Mouse (Mus musculus) left cerebral cortex, postnatal 14 days (tissue): ENCODE measurements around the gene Vtcn1. TPM values are rescaled to one million over a fixed set of nuclear protein-coding genes. Genes with fewer than 3 reads are reported as not detected.

Experiments used
- DNase-seq, 2 experiments: peaks; one replicate each; pipeline ENCODE4 v3.0.0; 2021 to 2022; ENCODE audit warnings: low spot score in 2 of 2, mixed read lengths in 1 of 2
- intact Hi-C: fragments of 180-260 bp; cut with DNase I; formaldehyde crosslinking; loops from one replicate; pipeline ENCODE4 v1.15.1; 2025
- total RNA-seq, 2 experiments: library from RNA; stranded (reverse); gene quantifications; 2 replicates each; pipeline ENCODE4 v1.2.3; 2021

Gene Vtcn1
- total RNA-seq, 2 experiments from 2014 or later: 0.13 TPM; not detected in 1

- intact Hi-C loops: no loop called here
- no peak for DNase-seq
These were observed 23.1 kb downstream of the Vtcn1 start for GRCm38 (mm10) chr3:100848348-100848747.

DNA sequence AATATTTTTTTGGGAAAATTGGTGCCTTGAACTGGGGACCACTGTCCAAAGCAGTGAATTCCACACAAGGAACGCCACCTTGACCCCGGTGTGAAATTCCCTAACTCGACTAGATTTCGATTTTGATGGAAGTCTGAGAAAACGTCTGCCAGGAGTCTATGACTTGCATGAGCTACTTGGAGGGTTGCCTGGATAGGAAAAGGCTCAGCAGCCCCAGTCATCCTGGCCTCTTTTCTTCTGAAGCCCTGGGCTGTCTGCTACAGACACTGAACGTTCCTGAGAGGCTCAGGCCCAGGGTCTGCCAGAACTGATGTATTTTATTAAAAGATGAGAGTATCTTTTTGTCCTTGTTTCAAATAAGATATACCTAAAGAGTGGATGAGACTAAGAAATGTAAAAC is 25.2 kb downstream of the Vtcn1 start:
- no peak for DNase-seq

GRCm38 (mm10) chr3:100856050-100856815 is 31.0 kb downstream of the Vtcn1 start:
- intact Hi-C loops: no loop called here
- DNase-seq: no peak

More for the DNA sequence above, 25.2 kb downstream of the Vtcn1 start:
- intact Hi-C loops: no loop called here

- intact Hi-C loops: no loop called here
These were observed 31.9 kb downstream of the Vtcn1 start for GRCm38 (mm10) chr3:100857139-100857538.

DNA sequence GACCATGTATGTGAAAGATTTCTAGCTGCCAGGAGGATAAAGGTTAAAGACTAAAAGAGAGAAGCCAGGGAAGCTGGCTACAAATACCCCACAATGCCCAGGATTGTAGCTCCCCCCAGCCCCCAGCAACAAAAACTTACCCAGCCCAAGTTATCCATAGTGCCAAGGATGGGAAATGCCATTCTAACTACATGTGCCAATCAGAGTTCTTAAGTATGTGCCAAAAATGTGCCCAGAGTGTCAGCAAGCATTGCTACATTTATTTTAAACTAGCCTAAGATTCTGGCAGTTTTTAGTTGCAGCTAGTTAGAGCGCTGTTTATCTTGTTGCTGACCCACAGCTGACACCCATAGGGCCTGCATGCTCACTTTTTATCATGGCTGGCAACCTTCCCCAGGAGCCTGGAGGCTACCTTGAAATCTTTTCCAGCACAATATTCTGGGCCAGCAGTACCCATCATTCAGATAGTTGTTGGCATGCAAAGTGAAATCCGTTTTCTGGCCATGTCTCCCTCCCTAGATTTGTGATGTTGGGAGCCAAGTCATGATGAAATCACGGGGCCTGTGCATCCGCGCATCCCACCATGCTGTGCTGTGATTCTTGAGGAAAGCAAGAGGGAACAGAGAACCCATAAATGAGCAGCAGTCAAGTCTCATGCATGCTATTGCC is 33.2 kb downstream of the Vtcn1 start:
- intact Hi-C loops: no loop called here
- no peak for DNase-seq

More at GRCm38 (mm10) chr3:100857139-100857538, 31.9 kb downstream of the Vtcn1 start:
- no peak for DNase-seq

DNA sequence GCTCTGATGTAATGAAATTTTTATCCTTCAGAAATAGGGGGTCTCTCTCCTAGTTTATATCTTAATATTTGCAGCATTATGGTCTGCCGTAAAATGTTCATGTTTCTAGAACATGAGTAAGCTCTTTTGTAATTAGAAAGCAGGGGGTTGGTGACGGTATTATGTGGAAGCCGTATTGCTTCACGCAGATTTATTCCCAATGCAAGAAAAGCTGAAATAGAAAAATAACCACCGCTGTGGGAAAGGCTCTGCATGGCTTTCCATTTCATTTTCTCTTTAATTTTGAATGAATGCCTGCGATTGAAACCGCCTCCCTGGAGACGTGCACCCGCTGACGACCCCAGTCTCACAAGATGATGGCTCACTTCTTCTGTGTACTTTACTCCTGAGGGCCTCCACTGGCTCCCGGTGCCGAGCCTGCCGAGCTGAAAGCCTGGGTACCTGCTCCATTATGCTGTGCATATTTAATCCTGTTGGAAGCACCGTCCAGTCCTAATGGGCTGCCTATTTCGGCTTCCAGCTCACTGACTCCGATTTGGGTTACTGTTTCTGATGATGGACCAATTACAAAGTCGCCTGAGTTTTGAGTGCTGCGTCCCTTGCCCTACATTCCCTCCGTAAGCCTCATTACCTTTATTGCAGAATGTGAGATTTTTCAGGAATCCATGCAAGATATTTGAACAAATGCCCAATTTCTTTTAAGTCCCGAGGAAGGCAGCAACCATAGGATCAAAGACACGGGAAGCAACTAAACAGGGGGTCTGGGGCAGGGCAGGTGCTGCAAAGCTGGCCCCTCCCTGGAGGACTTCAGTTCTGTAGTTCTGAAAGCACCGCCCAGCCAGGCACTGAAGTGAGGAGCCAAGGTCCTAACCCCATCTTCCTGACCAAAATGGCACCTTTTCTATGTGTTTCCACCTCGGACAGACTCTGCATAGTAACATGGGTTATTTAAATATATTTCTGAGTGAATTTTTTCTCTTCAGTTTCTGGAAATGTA is 36.3 kb downstream of the Vtcn1 start:
- intact Hi-C loops: no loop called here
- no peak for DNase-seq

GRCm38 (mm10) chr3:100866946-100867345 is 41.7 kb downstream of the Vtcn1 start:
- DNase-seq: no peak
- intact Hi-C loops: no loop called here

- intact Hi-C loops: no loop called here
- no peak for DNase-seq
These were observed 51.8 kb downstream of the Vtcn1 start for GRCm38 (mm10) chr3:100877057-100877456.

- DNase-seq: no peak
- intact Hi-C loops: no loop called here
These were observed 56.1 kb downstream of the Vtcn1 start for GRCm38 (mm10) chr3:100881403-100881802.

- intact Hi-C loops: no loop called here
- DNase-seq: no peak
These were observed 56.8 kb downstream of the Vtcn1 start for GRCm38 (mm10) chr3:100881843-100882634.

- intact Hi-C loops: no loop called here
These were observed 64.0 kb downstream of the Vtcn1 start for GRCm38 (mm10) chr3:100889234-100889633.

GRCm38 (mm10) chr3:100890406-100890805 is 65.1 kb downstream of the Vtcn1 start:
- no peak for DNase-seq
- intact Hi-C loops: no loop called here

More at GRCm38 (mm10) chr3:100889234-100889633, 64.0 kb downstream of the Vtcn1 start:
- DNase-seq: no peak

DNA sequence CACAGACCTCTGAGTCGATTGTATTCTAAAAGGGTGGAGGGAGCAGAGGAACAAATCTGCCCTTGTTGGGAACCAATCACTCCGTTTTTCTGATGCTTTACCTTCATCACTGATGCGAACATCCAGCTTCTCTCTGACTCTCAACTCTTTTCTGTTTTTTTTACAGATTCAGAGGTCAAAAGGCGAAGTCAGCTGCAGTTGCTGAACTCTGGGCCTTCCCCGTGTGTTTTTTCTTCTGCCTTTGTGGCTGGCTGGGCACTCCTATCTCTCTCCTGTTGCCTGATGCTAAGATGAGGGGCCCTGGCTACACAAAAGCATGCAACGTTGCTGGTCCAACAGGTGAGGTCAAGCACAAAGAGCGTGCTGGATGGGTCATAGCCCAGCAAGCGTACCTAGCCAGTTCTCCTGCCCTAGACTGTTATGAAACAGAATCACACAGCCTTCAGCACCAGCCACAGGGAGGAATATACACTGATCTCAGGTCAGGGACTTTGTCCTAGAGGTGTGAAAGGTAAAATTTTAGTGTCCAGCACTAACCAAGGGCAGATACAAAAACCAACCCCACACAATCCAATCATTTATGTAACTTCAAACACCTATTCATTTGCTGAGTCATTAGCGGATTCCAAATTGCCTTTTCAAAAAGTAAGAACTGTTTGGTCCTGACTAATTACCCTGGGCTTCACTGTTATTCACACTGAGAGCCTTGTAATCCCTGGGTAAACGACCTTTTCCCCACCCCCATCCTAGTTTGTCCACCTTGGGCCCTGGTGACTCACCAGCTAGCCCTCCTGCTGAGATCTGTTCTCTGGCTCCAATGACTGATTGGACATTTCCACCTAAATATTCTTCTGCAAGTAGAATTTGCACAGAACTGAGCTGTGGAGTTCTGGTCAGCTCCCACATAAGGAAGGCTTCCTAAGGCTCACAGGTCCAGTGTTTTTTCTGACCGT is 67.4 kb downstream of the Vtcn1 start:
- intact Hi-C loops: no loop called here
- DNase-seq: no peak

DNA sequence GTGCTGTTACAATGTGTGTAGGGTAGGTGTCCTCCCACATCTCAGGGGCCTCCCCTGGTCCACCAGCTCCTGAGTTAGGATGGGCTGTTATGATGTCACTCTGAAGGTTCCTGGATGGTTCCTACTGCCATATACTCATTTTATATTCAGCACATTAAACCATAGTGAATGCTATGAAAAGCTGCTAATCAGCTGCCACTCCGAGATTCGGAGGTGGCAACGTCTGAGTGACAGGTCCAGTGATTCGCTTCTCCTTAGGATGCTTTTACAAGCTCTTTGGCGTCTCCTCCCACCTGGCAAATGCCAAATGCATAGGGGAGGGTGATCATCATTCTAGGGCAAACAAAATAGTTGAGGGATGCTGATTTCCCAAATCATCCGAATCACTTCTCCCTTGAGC is 70.2 kb downstream of the Vtcn1 start:
- DNase-seq: no peak
- intact Hi-C loops: no loop called here

DNA sequence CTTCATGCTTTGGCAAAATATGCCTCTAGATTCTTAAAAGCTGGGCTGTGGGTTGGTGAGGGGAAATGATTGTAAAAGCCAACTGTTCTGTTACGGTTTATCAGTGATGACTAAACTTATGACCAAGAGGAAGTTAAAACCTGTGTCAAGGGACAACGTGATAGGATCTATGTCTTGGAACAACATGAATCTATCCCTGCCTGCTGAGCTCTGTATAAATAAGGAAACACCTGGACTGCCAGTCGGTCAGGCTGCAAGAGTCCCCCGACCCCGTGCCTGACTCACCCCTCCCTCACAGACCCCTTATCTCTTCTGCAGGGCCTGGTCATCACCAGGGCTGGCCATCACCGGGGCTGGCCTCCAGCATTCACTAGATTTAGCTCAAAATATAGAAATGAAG is 80.9 kb downstream of the Vtcn1 start:
- intact Hi-C loops: no loop called here
- no peak for DNase-seq

GRCm38 (mm10) chr3:100906916-100907315 is 81.7 kb downstream of the Vtcn1 start:
- DNase-seq: no peak
- intact Hi-C loops: no loop called here

DNA sequence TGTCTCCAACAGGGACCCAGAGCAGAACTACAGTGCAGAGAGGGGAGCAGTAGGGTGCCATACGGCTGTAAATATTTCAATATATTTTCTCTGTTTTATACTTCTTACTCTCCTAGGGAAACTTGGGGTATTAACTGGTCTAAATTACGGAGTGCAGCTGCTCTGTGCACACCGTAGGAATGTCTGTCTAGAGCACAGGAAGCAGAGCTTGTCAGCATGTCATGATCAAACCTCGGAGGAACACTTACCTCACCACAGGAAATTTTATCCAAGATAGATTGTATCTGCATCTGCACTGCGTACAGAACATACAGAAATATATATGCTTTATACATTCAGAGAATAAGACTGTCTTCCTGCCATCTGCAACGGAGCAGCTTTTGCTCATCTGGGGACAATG is 83.3 kb downstream of the Vtcn1 start:
- intact Hi-C loops: no loop called here
- DNase-seq: no peak

- intact Hi-C loops: no loop called here
These were observed 85.4 kb downstream of the Vtcn1 start for GRCm38 (mm10) chr3:100910621-100911020.

More at GRCm38 (mm10) chr3:100910621-100911020, 85.4 kb downstream of the Vtcn1 start:
- no peak for DNase-seq
